Mouse (Mus musculus): ENCODE results near the gene Fgf4. TPM values are rescaled to one million over a fixed set of nuclear protein-coding genes. Genes with fewer than 3 reads are reported as not detected.

The Fgf4 gene
- polyA plus RNA-seq (2012; rRNA removed): not detected in 2 replicates

DNA sequence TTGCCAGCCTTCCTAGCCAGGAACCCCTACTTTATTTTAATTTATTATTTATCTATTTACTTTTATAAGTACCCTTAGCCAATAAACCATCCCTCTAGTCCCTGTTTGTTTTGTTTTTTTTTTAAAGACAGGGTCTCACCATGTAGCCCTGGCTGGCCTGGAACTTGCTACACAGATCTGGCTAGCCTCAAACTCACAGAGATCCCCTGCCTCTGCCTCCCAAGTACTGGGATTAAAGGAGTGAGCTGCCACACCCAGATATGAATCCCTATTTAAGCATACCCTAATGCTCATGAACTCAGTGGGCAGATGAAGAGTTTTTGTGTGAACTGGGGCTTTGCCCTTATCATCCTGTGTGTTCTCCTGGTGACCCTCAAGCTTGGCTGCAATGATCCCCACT, at the start of gene Fgf4:
Gene Fgf4, plus strand, starts transcription at position 301 of the 400 bp plus-strand sequence.
- H3K27ac ChIP-seq (ENCODE audit: insufficient read depth, low read length): no peak within 1 kb of the TSS
- H3K27me3 ChIP-seq (ENCODE audit: control insufficient read depth, insufficient read depth, low read length): no peaks in the 10 kb centered on the region
- TF ChIP-seq CTCF (IDR thresholded peaks at IDR 0.05; ENCODE audit: borderline replicate concordance, insufficient read depth, low read depth, low read length) (no peak), POLR2A (IDR thresholded peaks at IDR 0.05; ENCODE audit: borderline replicate concordance, insufficient read depth, low read length) (no peak)
- no peak within 1 kb of the TSS for H3K4me3 ChIP-seq (replicated peaks; ENCODE audit: insufficient read depth, low read depth, low read length)
- DNase-seq: no peak
- H3K4me1 ChIP-seq (ENCODE audit: control insufficient read depth, insufficient read depth, low read length): no peaks in the 10 kb centered on the region

DNA sequence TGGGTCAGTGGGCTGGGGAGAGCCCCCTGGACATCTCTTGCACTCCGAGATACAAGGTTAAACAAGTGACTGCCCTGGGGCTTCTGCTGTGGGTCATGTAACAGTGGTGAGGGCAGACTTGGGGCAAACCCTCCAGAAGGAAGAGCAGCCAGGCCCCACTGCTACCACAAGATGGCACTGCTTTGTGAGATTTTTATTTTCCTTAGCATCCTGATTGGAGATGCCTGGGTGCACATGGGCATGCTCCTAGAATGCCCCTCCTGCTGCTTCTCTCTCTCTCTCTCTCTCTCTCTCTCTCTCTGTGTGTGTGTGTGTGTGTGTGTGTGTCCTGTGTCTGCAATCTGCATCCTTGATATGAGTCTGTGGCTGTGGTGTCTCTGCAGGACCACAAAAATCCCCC, 48.7 kb upstream of the Fgf4 start:
- no peaks in the 10 kb centered on the region for H3K27me3 ChIP-seq (ENCODE audit: control insufficient read depth, insufficient read depth, low read length)
- H3K27ac ChIP-seq (ENCODE audit: insufficient read depth, low read length): no peak overlapping the region
- H3K4me1 ChIP-seq (ENCODE audit: control insufficient read depth, insufficient read depth, low read length): peaks cover 8% of the 10 kb centered on the region
- TF ChIP-seq CTCF (IDR thresholded peaks at IDR 0.05; ENCODE audit: borderline replicate concordance, insufficient read depth, low read depth, low read length): peak; percentile 57
- TF ChIP-seq POLR2A (IDR thresholded peaks at IDR 0.05; ENCODE audit: borderline replicate concordance, insufficient read depth, low read length): no peak
- H3K4me3 ChIP-seq (replicated peaks; ENCODE audit: insufficient read depth, low read depth, low read length): no peak overlapping the region
- WGBS: 77% methylated on average over 1 of the region's 1 CpGs
- peak in 1 of 2 experiments; percentile 19 for DNase-seq

DNA sequence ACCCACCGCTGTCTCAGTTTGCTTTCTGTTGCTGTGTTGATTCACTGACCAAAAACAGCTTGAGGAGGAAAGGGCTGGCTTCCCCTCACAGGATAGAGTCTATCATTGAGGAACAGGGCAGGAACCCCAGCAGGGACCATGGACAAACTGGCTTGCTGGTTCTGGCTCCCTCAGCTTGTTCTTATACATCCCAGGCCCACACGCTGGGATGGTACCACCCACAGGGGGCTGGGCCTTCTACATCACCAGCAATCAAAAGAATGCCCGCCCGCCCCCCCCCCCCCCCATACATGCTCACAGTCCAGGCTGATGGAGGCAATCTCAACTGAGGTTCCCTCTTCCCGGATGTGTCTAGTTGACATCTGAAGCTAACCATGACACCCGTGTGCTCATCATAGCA, 40.1 kb upstream of the Fgf4 start:
- H3K4me1 ChIP-seq (ENCODE audit: control insufficient read depth, insufficient read depth, low read length): peaks cover 3% of the 10 kb centered on the region; the same call in 1 of the 2 replicates
- no peaks in the 10 kb centered on the region for H3K27me3 ChIP-seq (ENCODE audit: control insufficient read depth, insufficient read depth, low read length)
- H3K4me3 ChIP-seq (replicated peaks; ENCODE audit: insufficient read depth, low read depth, low read length): no peak overlapping the region
- no peak for DNase-seq
- H3K27ac ChIP-seq (ENCODE audit: insufficient read depth, low read length): no peak overlapping the region
- WGBS: 74% methylated on average over 6 of the region's 6 CpGs
- TF ChIP-seq CTCF (IDR thresholded peaks at IDR 0.05; ENCODE audit: borderline replicate concordance, insufficient read depth, low read depth, low read length) (no peak), POLR2A (IDR thresholded peaks at IDR 0.05; ENCODE audit: borderline replicate concordance, insufficient read depth, low read length) (no peak)

DNA sequence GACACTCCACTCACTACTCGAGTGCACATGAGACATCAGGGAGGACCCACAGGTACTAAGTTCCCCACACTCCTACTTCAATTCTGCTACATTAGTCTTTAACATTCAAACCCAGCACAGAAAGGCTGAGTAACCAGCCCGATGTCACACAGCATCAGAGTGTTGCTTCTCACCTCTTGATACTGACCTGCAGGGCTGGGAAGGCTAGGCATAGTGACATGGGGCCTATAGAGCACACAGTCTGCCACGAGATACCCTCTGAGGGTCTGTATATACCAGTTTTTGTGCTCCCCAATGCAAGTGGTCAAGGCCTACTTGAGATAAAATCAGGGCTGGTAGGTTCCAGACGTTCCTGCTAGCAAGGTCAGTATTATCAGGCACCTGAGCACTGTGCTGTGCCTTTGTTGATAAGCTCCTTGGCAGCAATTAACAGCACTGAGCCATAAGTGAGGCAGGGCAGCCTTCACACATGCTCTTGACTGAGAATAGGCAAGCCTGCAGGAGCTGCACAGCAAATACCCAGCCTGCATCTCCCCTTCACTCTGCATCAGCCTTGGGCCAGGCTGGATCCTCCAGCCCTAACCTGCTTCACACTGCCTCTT, 39.1 kb upstream of the Fgf4 start:
- peaks cover 3% of the 10 kb centered on the region; the same call in 1 of the 2 replicates for H3K4me1 ChIP-seq (ENCODE audit: control insufficient read depth, insufficient read depth, low read length)
- H3K4me3 ChIP-seq (replicated peaks; ENCODE audit: insufficient read depth, low read depth, low read length): no peak overlapping the region
- H3K27ac ChIP-seq (ENCODE audit: insufficient read depth, low read length): no peak overlapping the region
- H3K27me3 ChIP-seq (ENCODE audit: control insufficient read depth, insufficient read depth, low read length): no peaks in the 10 kb centered on the region
- TF ChIP-seq POLR2A (IDR thresholded peaks at IDR 0.05; ENCODE audit: borderline replicate concordance, insufficient read depth, low read length): no peak
- TF ChIP-seq CTCF (IDR thresholded peaks at IDR 0.05; ENCODE audit: borderline replicate concordance, insufficient read depth, low read depth, low read length): no peak
- no peak for DNase-seq
- WGBS: 78% methylated on average over 4 of the region's 4 CpGs

DNA sequence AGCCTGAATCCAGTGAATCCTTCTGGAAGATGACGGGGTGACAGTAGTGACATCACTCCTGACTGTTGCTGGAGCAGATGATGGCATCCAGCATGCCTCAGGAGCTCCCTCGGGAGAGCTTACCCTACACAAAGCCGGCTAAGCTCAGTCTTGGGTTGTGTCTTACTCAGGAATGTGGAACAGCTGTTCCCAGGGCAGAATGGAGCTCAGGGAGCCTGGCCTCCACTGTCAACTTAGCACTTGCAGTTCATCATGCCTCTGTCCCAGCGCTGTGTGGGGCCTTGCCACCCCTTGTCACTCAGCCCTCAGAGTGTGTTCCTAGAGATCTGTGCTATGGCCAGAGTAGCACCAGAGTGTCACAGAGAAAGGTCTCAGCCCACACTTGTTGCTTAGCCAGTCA, 35.6 kb upstream of the Fgf4 start:
- DNase-seq: no peak
- peaks cover 3% of the 10 kb centered on the region; the same call in 1 of the 2 replicates for H3K4me1 ChIP-seq (ENCODE audit: control insufficient read depth, insufficient read depth, low read length)
- TF ChIP-seq CTCF (IDR thresholded peaks at IDR 0.05; ENCODE audit: borderline replicate concordance, insufficient read depth, low read depth, low read length): no peak
- TF ChIP-seq POLR2A (IDR thresholded peaks at IDR 0.05; ENCODE audit: borderline replicate concordance, insufficient read depth, low read length): no peak
- no peak overlapping the region for H3K27ac ChIP-seq (ENCODE audit: insufficient read depth, low read length)
- H3K4me3 ChIP-seq (replicated peaks; ENCODE audit: insufficient read depth, low read depth, low read length): no peak overlapping the region
- WGBS: 71% methylated on average over 4 of the region's 4 CpGs
- no peaks in the 10 kb centered on the region for H3K27me3 ChIP-seq (ENCODE audit: control insufficient read depth, insufficient read depth, low read length)

DNA sequence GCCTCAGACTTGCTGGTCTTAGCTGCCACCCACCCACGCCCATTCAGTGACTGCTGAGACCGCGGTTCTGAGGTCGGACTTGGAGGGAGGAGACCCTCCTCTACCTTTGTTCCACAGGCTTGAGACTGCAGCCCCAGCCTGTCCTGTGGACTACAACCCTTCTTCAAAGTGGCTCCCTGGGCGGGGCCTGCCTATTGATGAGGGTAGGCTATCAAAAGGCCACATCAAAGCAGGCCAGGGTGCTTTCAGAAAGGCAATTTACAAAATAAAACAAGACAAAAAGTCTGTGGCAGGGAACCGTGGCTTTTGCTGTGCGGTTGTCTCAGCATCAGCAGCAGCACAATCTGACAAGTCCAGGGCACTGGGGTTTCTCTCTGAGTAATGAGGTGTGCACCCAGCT, 25.3 kb upstream of the Fgf4 start:
- no peak for TF ChIP-seq POLR2A (IDR thresholded peaks at IDR 0.05; ENCODE audit: borderline replicate concordance, insufficient read depth, low read length)
- no peak for TF ChIP-seq CTCF (IDR thresholded peaks at IDR 0.05; ENCODE audit: borderline replicate concordance, insufficient read depth, low read depth, low read length)
- Histone ChIP-seq H3K27me3 (ENCODE audit: control insufficient read depth, insufficient read depth, low read length) (no peaks in the 10 kb centered on the region), H3K4me3 (replicated peaks; ENCODE audit: insufficient read depth, low read depth, low read length) (no peak overlapping the region), H3K27ac (ENCODE audit: insufficient read depth, low read length) (no peak overlapping the region), H3K4me1 (ENCODE audit: control insufficient read depth, insufficient read depth, low read length) (no peaks in the 10 kb centered on the region; the same call in 1 of the 2 replicates)
- no peak for DNase-seq
- WGBS: 30% methylated on average over 7 of the region's 7 CpGs

DNA sequence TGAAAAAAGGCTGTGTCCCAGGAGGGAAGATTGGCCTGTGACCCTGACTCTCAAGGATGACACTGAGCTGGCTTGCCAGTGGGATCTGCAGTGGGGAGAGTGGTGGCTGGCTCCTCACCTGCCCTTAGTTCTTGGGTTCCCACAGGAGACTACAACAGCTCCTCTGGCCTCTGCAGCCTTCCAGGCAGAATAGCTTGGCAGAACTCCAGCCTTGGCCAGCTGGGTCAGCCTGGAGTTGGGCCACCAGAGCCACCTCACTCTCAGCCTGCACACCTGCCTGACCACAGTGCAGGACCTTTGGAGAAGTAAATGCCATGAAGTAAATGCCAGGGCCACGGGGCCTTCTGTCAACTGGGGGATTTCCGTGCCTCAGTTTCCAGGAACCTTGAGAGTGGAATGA, 23.2 kb upstream of the Fgf4 start:
- no peaks in the 10 kb centered on the region; the same call in 1 of the 2 replicates for H3K4me1 ChIP-seq (ENCODE audit: control insufficient read depth, insufficient read depth, low read length)
- H3K4me3 ChIP-seq (replicated peaks; ENCODE audit: insufficient read depth, low read depth, low read length): no peak overlapping the region
- no peak overlapping the region for H3K27ac ChIP-seq (ENCODE audit: insufficient read depth, low read length)
- no peaks in the 10 kb centered on the region for H3K27me3 ChIP-seq (ENCODE audit: control insufficient read depth, insufficient read depth, low read length)
- DNase-seq: peak; percentile 18 to 20
- WGBS: 70% methylated on average over 2 of the region's 2 CpGs
- TF ChIP-seq POLR2A (IDR thresholded peaks at IDR 0.05; ENCODE audit: borderline replicate concordance, insufficient read depth, low read length) (no peak), CTCF (IDR thresholded peaks at IDR 0.05; ENCODE audit: borderline replicate concordance, insufficient read depth, low read depth, low read length) (no peak)

DNA sequence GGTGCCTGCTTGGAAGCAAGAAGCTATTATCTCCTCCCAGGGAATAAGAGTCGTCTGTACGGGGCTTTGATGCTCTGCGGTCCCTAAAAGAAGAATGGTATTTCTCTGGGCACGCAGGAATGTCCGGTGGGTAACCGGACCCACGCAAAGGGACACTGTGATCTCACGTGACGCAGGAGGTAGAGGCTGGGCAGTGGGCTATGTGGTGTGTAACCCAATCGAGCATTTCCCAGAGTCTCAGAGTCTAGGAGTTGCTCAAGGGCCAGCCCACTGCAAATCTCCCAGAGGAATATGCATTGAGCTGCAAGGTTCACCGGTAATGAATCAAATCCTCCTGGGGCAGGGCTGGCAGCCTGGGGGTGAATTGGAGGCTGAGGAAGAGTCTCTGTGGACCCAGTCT, 18.8 kb upstream of the Fgf4 start:
- H3K4me3 ChIP-seq (replicated peaks; ENCODE audit: insufficient read depth, low read depth, low read length): no peak overlapping the region
- no peaks in the 10 kb centered on the region; the same call in 1 of the 2 replicates for H3K4me1 ChIP-seq (ENCODE audit: control insufficient read depth, insufficient read depth, low read length)
- 30% methylated on average over 11 of the region's 11 CpGs for WGBS
- H3K27ac ChIP-seq (ENCODE audit: insufficient read depth, low read length): no peak overlapping the region
- no peak for DNase-seq
- H3K27me3 ChIP-seq (ENCODE audit: control insufficient read depth, insufficient read depth, low read length): no peaks in the 10 kb centered on the region
- no peak for TF ChIP-seq POLR2A (IDR thresholded peaks at IDR 0.05; ENCODE audit: borderline replicate concordance, insufficient read depth, low read length)
- no peak for TF ChIP-seq CTCF (IDR thresholded peaks at IDR 0.05; ENCODE audit: borderline replicate concordance, insufficient read depth, low read depth, low read length)
